Mouse (Mus musculus) heart, postnatal 14 days (tissue): ENCODE measurements around the gene Cyp1b1. TPM values are rescaled to one million over a fixed set of nuclear protein-coding genes. Genes with fewer than 3 reads are reported as not detected.

Experiments
- DNase-seq, 2 experiments: peaks; one replicate each; pipeline ENCODE4 v3.0.0; 2021 to 2022
- intact Hi-C: fragments of 180-260 bp; cut with DNase I; formaldehyde crosslinking; loops from one replicate; pipeline ENCODE4 v1.15.1; 2025
- total RNA-seq, 2 experiments: library from RNA; stranded (reverse); gene quantifications; 2 replicates each; pipeline ENCODE4 v1.2.3; 2021

The Cyp1b1 gene
- total RNA-seq, 2 experiments from 2014 or later = 2.7 to 5.1 TPM

- no peak for DNase-seq
- intact Hi-C loops = loop anchor here (10.0 kb wide), 1 partner anchor 346 kb away; no protein-coding TSS in a partner anchor
Observed at GRCm38 (mm10) chr17:79658452-79658851, 56.4 kb downstream of the Cyp1b1 start.

- no peak for DNase-seq
- intact Hi-C loops = loop anchor here (10.0 kb wide), 1 partner anchor 347 kb away; no protein-coding TSS in a partner anchor
Observed at GRCm38 (mm10) chr17:79657785-79658184, 57.1 kb downstream of the Cyp1b1 start.

- intact Hi-C loops = loop anchor here (10.0 kb wide), 1 partner anchor 351 kb away; no protein-coding TSS in a partner anchor
- DNase-seq = no peak
Observed at GRCm38 (mm10) chr17:79654187-79654586, 60.7 kb downstream of the Cyp1b1 start.

GRCm38 (mm10) chr17:79653171-79653570 lies 61.7 kb downstream of the Cyp1b1 start:
- intact Hi-C loops = loop anchor here (10.0 kb wide), 1 partner anchor 352 kb away; no protein-coding TSS in a partner anchor
- no peak for DNase-seq

Other genes starting within 250 kb of the Cyp1b1 start
- 1 to 10 TPM; 9.0 to 9.8 TPM for gene Rmdn2, start 103.2 kb downstream of the Cyp1b1 start, total RNA-seq
- 10 to 100 TPM; 34.0 to 36.9 TPM for gene Atl2, start 181.1 kb upstream of the Cyp1b1 start, total RNA-seq